Mouse (Mus musculus) forebrain, embryonic 14.5 days (tissue): ENCODE measurements around the gene Meis1. TPM values are rescaled to one million over a fixed set of nuclear protein-coding genes. Genes with fewer than 3 reads are reported as not detected.

Source experiments
- ATAC-seq: fragments of 200-750 bp; cut with Nextera tagmentation; 2 replicates; pipeline ENCODE4 v1.8.0; 2017; ENCODE audit warnings: mild to moderate bottlenecking, moderate library complexity
- DNase-seq: peaks from one replicate; pipeline ENCODE4 v3.0.0-alpha.2; 2015; ENCODE audit warnings: low spot score
- H3K27ac ChIP-seq: fragments of 300-500 bp; sonication (generic); 2 replicates; pipeline ENCODE4 v1.5.1; 2014; ENCODE audit warnings: low read depth, mild to moderate bottlenecking, control low read depth, low read length, moderate library complexity
- H3K27me3 ChIP-seq: fragments of 300-500 bp; sonication (generic); replicated peaks from 2 replicates; pipeline ENCODE4 v1.6.1; 2014; ENCODE audit warnings: low read length, control low read depth, mixed read lengths; ENCODE audit not compliant: control insufficient read depth, insufficient read depth
- H3K36me3 ChIP-seq: fragments of 300-500 bp; sonication (generic); 2 replicates; pipeline ENCODE4 v1.6.1; 2014; ENCODE audit warnings: low read length, control low read depth; ENCODE audit not compliant: control insufficient read depth, insufficient read depth
- H3K4me1 ChIP-seq: fragments of 300-500 bp; sonication (generic); 2 replicates; pipeline ENCODE4 v1.6.1; 2014; ENCODE audit warnings: antibody characterized with exemption, low read length, control low read depth; ENCODE audit not compliant: control insufficient read depth, insufficient read depth
- H3K4me2 ChIP-seq: fragments of 300-500 bp; sonication (generic); 2 replicates; pipeline ENCODE4 v1.6.1; 2014; ENCODE audit warnings: mild to moderate bottlenecking, control low read depth, low read length
- H3K4me3 ChIP-seq: fragments of 300-500 bp; sonication (generic); 2 replicates; pipeline ENCODE4 v1.5.1; 2014; ENCODE audit warnings: low read depth, low read length, control low read depth
- H3K9ac ChIP-seq: fragments of 300-500 bp; sonication (generic); 2 replicates; pipeline ENCODE4 v1.6.1; 2014; ENCODE audit warnings: mild to moderate bottlenecking, low read length, control low read depth, moderate library complexity
- H3K9me3 ChIP-seq: fragments of 300-500 bp; sonication (generic); replicated peaks from 2 replicates; pipeline ENCODE4 v1.6.1; 2016; ENCODE audit warnings: low read length, control low read depth, mixed read lengths; ENCODE audit not compliant: control insufficient read depth
- WGBS: fragments of 180-500 bp; shearing (Covaris S2); extraction: QIAGEN DNeasy Blood & Tissue Kit; methylation state at CpG from one replicate; pipeline ENCODE4 v1.1.7; 2014; 5-methylcytosine and 5-hydroxymethylcytosine counted together
- polyA plus RNA-seq: library from polyadenylated mRNA; unstranded; fragments of >200 nt; fragmentation: Nextera tagmentation; extraction: Ambion mirVana; gene quantifications from 2 replicates; pipeline ENCODE4 v1.2.1, GENCODE M21; 2014

The Meis1 gene
- polyA plus RNA-seq, 1 experiment from 2014 or later: 20.1 TPM

DNA sequence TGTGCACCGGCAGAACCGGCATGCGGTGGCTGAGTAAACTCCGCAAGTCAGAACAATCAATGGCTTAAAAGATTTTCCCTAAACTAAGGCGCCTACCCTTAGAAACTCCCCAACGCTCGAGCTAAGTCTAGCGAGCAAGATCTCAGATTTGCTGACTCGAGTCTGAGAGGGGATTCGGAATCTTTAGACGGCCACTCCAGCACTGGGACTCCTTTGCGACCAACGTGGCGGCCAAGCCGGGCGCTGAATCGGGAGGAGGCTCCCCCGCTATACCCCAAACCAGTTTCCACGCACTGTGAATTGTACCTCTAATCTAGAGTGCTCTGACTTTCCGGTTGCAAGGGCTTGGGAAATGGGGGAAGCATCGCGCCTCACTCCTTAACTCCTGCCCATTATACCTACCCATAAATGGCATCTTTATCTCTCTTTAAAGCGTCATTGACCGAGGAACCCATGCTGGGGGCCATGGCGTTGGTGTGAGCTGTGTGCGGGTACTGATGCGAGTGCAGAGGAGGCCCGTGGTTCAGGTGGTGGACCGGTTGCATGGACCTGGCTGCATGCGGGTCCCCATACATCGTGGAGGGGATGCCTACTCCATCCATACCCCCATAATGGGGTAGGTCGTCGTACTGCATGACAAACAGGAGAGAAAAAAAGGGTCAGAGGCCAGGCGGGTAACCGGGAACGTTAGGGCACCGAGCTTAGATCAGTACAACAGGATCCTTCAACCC, 2.9 kb downstream of the Meis1 start:
- no peak for DNase-seq
- no peak for ATAC-seq

DNA sequence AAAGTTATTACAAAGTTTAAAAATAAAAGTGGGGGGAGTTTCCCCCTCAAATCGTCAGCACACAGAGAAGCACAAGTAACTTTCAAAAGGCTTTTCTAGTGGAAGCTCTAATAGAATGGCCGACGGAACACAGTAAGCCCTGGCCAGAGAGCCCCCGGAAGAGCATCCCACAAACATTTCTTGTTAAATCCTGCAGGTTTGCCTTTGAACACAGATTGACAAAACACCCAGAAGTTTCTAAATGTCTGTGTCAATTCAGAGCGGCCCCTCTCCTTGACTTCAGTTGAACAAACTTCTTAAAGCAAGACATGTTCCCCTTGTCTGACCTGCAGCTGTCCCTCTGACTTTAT, 3.4 kb downstream of the Meis1 start:
- Histone ChIP-seq H3K4me3 (peak overlapping the region; percentile 58), H3K9ac (peak overlapping the region; percentile 59), H3K27ac (0 out of 2 replicates have a peak overlapping the region, but pooled peaks have one; percentile 21), H3K27me3 (peaks cover 31% of the 10 kb centered on the region), H3K36me3 (no peaks in the 10 kb centered on the region), H3K9me3 (no peaks in the 10 kb centered on the region), H3K4me1 (no peaks in the 10 kb centered on the region; the same call in none of the 2 replicates), H3K4me2 (peak overlapping the region; percentile 80)
- ATAC-seq (no peak), DNase-seq (no peak)
- 7% methylated on average over 5 of the region's 5 CpGs for WGBS

More for the DNA sequence above, 2.9 kb downstream of the Meis1 start:
- WGBS: 2% methylated on average over 37 of the region's 37 CpGs
- H3K4me1 ChIP-seq: peaks cover under 1% of the 10 kb centered on the region
- peak overlapping the region; percentile 80 for H3K4me2 ChIP-seq
- H3K9ac ChIP-seq: peak overlapping the region; percentile 59
- H3K4me3 ChIP-seq: peak overlapping the region; percentile 58
- no peaks in the 10 kb centered on the region for H3K9me3 ChIP-seq
- peaks cover 33% of the 10 kb centered on the region for H3K27me3 ChIP-seq
- H3K27ac ChIP-seq: 0 out of 2 replicates have a peak overlapping the region, but pooled peaks have one; percentile 21
- no peaks in the 10 kb centered on the region for H3K36me3 ChIP-seq

DNA sequence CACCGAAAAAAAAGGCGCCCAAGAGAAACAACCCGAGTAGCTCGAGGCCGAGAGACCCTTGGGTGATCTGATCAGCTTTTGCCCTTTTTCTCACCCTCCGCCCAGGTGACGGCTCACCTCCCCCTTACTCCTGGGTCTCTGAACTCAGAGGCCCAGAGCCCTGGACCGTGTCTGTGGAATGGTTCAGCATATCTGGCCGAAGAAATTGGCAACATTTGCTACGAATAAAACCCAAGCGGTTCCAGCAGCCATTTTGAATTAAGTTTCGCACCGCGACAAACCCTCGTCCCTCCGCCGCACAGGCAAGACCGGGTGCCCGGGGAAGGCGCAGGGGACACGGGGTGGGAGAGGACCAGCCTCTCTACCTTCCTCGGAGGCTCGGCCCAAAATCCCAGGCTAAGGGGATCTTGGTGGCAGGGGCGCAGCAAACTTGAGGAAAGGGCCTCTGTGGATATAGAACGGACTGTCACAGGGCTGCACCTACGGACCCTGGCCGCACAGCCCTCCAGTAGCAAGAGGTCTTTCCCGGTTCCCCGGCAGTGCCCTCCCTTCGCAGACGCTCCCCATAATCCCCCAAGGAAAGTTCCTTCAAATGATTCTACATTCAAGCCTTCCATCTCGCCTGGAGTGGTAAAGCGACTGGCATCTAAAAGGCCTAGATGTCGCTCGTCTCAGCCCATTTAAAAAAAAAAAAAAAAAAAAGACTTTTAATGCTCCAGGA, 4.2 kb downstream of the Meis1 start:
- H3K9ac ChIP-seq: peak overlapping the region; percentile 59
- 2% methylated on average over 35 of the region's 35 CpGs for WGBS
- no peaks in the 10 kb centered on the region for H3K36me3 ChIP-seq
- H3K9me3 ChIP-seq: no peaks in the 10 kb centered on the region
- no peak overlapping the region for H3K27ac ChIP-seq
- no peaks in the 10 kb centered on the region; the same call in none of the 2 replicates for H3K4me1 ChIP-seq
- DNase-seq (no peak), ATAC-seq (no peak)
- peaks cover 39% of the 10 kb centered on the region for H3K27me3 ChIP-seq
- H3K4me2 ChIP-seq: peak overlapping the region; percentile 80
- H3K4me3 ChIP-seq: peak overlapping the region; percentile 58

DNA sequence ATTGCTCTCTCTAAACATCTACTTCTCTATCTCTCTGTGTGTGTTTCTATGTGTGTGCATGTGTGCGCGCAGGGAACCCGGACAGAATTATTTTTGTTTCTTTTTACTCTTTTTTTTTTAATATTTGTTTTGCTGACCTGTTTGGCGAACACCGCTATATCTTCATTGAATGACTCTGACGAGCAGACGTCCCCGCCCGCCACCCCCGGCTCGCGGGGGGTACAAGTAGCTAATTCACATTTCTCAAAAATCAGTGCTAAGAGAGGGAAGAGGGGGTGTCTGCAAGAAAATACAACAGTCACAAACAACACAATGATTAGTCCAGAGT, 4.7 kb downstream of the Meis1 start:
- no peaks in the 10 kb centered on the region for H3K9me3 ChIP-seq
- 13% methylated on average over 12 of the region's 12 CpGs for WGBS
- peaks cover 43% of the 10 kb centered on the region for H3K27me3 ChIP-seq
- no peaks in the 10 kb centered on the region; the same call in none of the 2 replicates for H3K4me1 ChIP-seq
- no peaks in the 10 kb centered on the region for H3K36me3 ChIP-seq
- H3K4me3 ChIP-seq: peak overlapping the region; percentile 58
- no peak overlapping the region for H3K27ac ChIP-seq
- H3K9ac ChIP-seq: peak overlapping the region; percentile 59
- H3K4me2 ChIP-seq: peak overlapping the region; percentile 80
- ATAC-seq (no peak), DNase-seq (no peak)

DNA sequence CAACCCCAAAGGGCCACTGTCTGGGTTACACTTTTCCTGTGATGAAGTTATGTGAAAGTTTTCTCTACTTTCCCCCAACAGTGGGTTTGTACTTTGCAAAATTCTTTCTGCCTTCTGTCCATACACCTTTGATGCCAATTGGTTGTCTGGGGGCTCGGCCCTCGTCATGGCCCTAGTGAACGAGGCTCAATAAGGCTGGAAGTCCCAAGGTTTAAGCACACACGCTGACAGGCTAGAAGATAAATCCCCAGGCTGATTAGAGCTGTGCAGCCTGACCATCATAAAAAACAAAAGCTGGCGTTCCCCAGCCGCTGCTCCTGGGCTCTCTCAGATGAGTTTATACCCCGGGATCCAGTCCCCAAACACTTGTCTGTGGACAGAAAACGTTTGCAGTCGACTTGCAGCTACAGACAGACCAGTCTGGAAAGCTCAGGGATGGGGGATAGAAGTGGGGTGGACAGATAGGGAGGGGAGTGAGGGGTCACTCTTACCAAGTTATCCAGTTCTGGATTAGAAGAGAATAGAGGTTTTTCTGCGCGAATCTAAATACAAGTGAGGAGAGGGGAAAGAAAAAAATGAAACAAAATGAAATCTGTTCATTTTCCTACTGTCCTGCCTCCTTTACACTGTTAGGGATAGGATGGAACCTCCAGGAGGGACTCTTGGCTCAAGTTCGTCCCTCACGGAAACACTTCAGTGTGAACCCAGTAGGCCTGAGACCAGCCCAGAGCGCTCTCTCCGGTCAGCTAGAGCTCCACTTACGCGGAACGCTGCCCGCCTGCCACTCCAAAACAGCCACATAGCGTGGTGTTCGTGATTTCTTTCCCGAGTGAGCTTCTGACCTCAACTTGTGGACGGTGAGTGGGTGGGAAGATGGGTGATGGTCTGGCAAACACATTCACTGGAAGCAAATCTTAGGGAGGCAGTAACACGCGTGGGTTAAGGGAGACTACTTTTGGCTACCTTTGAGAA, 5.4 kb downstream of the Meis1 start:
- H3K4me3 ChIP-seq: peak overlapping the region; percentile 58
- peak overlapping the region; percentile 80 for H3K4me2 ChIP-seq
- no peak for ATAC-seq
- no peaks in the 10 kb centered on the region for H3K9me3 ChIP-seq
- H3K9ac ChIP-seq: peak overlapping the region; percentile 33
- H3K27ac ChIP-seq: no peak overlapping the region
- DNase-seq: no peak
- peaks cover 49% of the 10 kb centered on the region for H3K27me3 ChIP-seq
- no peaks in the 10 kb centered on the region for H3K36me3 ChIP-seq
- WGBS: 15% methylated on average over 25 of the region's 25 CpGs
- no peaks in the 10 kb centered on the region; the same call in none of the 2 replicates for H3K4me1 ChIP-seq

DNA sequence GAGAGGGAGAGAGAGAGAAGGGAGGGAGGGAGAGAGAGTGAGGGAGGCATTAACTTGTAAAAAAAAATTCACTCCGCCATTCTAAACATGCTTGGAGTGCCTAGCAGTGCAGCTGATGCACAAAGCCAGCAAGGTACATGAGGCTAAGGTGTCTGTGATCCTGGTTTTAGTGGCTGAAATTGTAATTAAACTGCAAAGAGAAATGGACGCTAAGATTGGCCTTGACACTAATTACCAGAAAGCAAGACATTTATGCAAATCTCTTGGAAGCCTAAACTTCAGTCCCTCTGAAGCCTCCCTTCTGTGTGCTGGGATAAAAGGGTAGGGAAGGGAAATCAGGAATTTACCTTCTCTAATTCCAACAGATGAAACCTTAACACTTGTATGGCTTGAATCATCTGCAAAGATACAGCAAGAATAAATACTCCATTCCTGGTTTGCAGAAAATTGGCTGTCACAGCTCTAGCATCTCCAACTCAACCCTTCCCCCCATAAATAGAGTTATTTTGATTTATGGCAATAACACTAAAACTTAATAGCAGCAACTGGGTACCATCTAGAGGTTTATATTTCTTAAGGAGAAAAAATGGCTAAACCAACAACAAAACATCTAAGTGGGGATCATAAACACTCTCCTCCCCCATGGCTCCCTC, 6.2 kb downstream of the Meis1 start:
- H3K4me2 ChIP-seq: peak overlapping the region; percentile 80; the same call in 1 of the 2 replicates
- no peak for DNase-seq
- no peak for ATAC-seq
- H3K27me3 ChIP-seq: peaks cover 56% of the 10 kb centered on the region
- H3K27ac ChIP-seq: no peak overlapping the region
- H3K9ac ChIP-seq: no peak overlapping the region
- WGBS: 15% methylated on average over 2 of the region's 2 CpGs
- H3K4me1 ChIP-seq: peaks cover 5% of the 10 kb centered on the region
- H3K9me3 ChIP-seq: no peaks in the 10 kb centered on the region
- H3K4me3 ChIP-seq: no peak overlapping the region
- H3K36me3 ChIP-seq: no peaks in the 10 kb centered on the region

DNA sequence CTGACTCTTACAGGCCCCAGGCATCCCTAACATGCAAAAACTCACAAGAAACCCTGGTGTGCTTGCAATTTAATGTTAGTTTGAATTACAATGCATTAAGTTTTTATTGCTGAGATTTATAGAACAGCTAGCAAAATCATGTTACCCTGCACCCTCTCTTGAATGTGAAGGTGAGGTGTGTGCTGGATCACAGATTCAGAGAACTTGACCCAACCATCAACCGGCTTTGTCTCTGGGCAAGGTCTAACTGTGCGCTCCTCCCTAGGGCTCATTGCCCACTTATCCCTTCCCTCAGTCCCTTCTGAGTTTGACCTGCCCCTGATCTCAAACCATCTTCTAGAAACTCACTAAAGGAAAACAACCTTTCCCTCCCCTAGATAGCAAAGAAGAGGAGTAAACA, 6.8 kb downstream of the Meis1 start:
- H3K9me3 ChIP-seq: no peaks in the 10 kb centered on the region
- DNase-seq (no peak), ATAC-seq (no peak)
- H3K4me3 ChIP-seq: no peak overlapping the region
- 37% methylated on average over 2 of the region's 2 CpGs for WGBS
- H3K27me3 ChIP-seq: peaks cover 61% of the 10 kb centered on the region
- H3K9ac ChIP-seq: no peak overlapping the region
- H3K4me1 ChIP-seq: peaks cover 7% of the 10 kb centered on the region
- H3K4me2 ChIP-seq: no peak overlapping the region
- H3K27ac ChIP-seq: no peak overlapping the region
- no peaks in the 10 kb centered on the region for H3K36me3 ChIP-seq

DNA sequence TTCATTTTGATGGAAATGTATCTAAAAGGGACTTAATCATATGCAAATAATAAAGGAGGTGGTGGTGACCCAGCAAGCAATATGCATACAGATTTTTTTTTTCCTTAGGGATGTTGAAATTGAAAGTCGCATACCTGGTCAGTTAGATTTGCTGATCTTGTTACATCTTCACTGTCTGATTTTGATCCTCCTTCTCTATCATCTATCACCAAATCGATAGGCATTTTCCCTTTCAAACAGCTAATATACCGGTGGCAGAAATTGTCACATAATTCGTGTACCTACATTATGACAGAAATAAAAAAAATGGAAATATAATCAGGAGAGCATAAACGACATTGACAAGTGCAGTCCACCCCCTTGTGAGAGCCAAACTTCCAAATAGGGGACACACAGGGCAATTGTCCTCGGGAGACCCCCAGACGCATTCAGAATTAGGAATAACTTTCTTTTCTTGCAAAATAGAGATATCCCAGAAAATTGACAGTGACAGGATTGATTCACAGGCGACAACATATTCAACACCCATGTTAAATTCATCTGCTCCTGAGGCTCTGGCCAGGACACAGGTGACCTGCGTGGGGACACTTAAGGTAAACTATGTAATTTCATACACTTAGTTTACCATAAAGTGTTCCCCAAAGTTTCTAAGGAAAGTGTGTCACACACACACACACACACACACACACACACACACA, 7.5 kb downstream of the Meis1 start:
- H3K4me1 ChIP-seq: peaks cover 7% of the 10 kb centered on the region
- H3K4me2 ChIP-seq: no peak overlapping the region
- WGBS: 40% methylated on average over 9 of the region's 9 CpGs
- no peaks in the 10 kb centered on the region for H3K36me3 ChIP-seq
- no peak for DNase-seq
- H3K27me3 ChIP-seq: peaks cover 58% of the 10 kb centered on the region
- H3K27ac ChIP-seq: no peak overlapping the region
- H3K9me3 ChIP-seq: no peaks in the 10 kb centered on the region
- H3K9ac ChIP-seq: no peak overlapping the region
- no peak overlapping the region for H3K4me3 ChIP-seq
- ATAC-seq: no peak
